ENCODE assay signal across 9 mouse cellular contexts in the genomic region with DNA sequence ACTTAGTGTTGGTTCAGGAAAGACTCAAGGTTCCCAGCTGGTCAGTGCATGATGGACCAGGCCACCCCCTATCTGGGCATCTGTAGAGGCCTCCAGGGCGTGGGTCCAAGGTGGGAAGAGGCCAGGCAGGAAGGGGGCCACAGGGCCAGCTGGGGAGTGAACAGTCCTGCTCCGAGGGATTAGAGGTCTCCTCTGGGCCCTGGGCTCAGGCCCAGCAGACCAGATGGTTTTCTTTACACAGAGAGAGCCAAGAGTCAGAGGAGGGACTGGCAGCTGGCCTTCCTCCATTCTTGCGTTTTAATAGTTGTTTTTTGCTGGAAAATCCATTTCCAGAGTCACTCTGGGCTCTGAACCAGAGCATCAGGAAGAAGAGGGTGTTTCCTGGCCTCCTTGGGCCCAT. TPM values are rescaled to one million over a fixed set of nuclear protein-coding genes. Genes with fewer than 3 reads are reported as not detected.
A peak's percentile ranks its signal among the peaks of the same experiment; 100 is the strongest.
DNase-seq lines count a peak whose midpoint lies in the region; ATAC-seq lines count a peak whose summit lies in the region.
"Had no signal": no experiment of that assay in that cellular context is flagged by ENCODE, and none has a peak within 500 bp of the region (broad histone marks: within the 10 kb centered on the region; RNA-seq: fewer than 3 reads in every experiment).

No protein-coding gene starts in this region.

- WGBS in hindbrain, embryonic 14.5 days = 74% methylated on average over 3 of the region's 3 CpGs
- 91% methylated on average over 3 of the region's 3 CpGs for WGBS in hindbrain, embryonic 11.5 days
- WGBS in heart, embryonic 16.5 days = 65% methylated on average over 3 of the region's 3 CpGs
- 51% methylated on average over 3 of the region's 3 CpGs for WGBS in large intestine, adult 2 months
- 45% methylated on average over 3 of the region's 3 CpGs for WGBS in stomach, embryonic 14.5 days

- no peak overlapping the region for H3K4me2 ChIP-seq in hindbrain, embryonic 14.5 days (replicated peaks)
- no peak overlapping the region for H3K4me2 ChIP-seq in hindbrain, embryonic 11.5 days (replicated peaks; ENCODE audit: low read depth, low read length)
- no peak overlapping the region for H3K4me2 ChIP-seq in heart, embryonic 16.5 days (ENCODE audit: low read depth, low read length)
- no peak overlapping the region for H3K4me2 ChIP-seq in stomach, embryonic 14.5 days (replicated peaks; ENCODE audit: low read depth, low read length)

- no peaks in the 10 kb centered on the region for H3K9me3 ChIP-seq in hindbrain, embryonic 14.5 days (ENCODE audit: control insufficient read depth, low read length)
- H3K9me3 ChIP-seq in hindbrain, embryonic 11.5 days (ENCODE audit: control insufficient read depth, low read length) = no peaks in the 10 kb centered on the region
- no peaks in the 10 kb centered on the region for H3K9me3 ChIP-seq in heart, embryonic 16.5 days (replicated peaks; ENCODE audit: control insufficient read depth, low read length)
- no peaks in the 10 kb centered on the region for H3K9me3 ChIP-seq in stomach, embryonic 14.5 days (ENCODE audit: control insufficient read depth, low read depth, low read length)

- no peak overlapping the region for H3K27ac ChIP-seq in hindbrain, embryonic 14.5 days
- H3K27ac ChIP-seq in hindbrain, embryonic 11.5 days (ENCODE audit: low read depth, low read length) = no peak overlapping the region
- H3K27ac ChIP-seq in heart, embryonic 16.5 days (ENCODE audit: low read length) = peak overlapping the region; percentile 71
- peak overlapping the region; percentile 86 for H3K27ac ChIP-seq in stomach, embryonic 14.5 days (ENCODE audit: low read length)

- peaks cover 91% of the 10 kb centered on the region for H3K36me3 ChIP-seq in hindbrain, embryonic 14.5 days (replicated peaks; ENCODE audit: control insufficient read depth, insufficient read depth)
- peaks cover 27% of the 10 kb centered on the region for H3K36me3 ChIP-seq in hindbrain, embryonic 11.5 days (ENCODE audit: control insufficient read depth, insufficient read depth, low read length)
- H3K36me3 ChIP-seq in heart, embryonic 16.5 days (ENCODE audit: control insufficient read depth, insufficient read depth) = peaks cover 44% of the 10 kb centered on the region
- H3K36me3 ChIP-seq in stomach, embryonic 14.5 days (ENCODE audit: control insufficient read depth, insufficient read depth, low read length) = peaks cover 40% of the 10 kb centered on the region

- no peaks in the 10 kb centered on the region for H3K27me3 ChIP-seq in hindbrain, embryonic 14.5 days (ENCODE audit: control insufficient read depth, insufficient read depth, low read length)
- H3K27me3 ChIP-seq in hindbrain, embryonic 11.5 days (ENCODE audit: control insufficient read depth, insufficient read depth, low read length) = no peaks in the 10 kb centered on the region
- H3K27me3 ChIP-seq in heart, embryonic 16.5 days (ENCODE audit: control insufficient read depth, insufficient read depth, low read length) = no peaks in the 10 kb centered on the region
- H3K27me3 ChIP-seq in stomach, embryonic 14.5 days (ENCODE audit: control insufficient read depth, insufficient read depth, low read length) = no peaks in the 10 kb centered on the region

- DNase-seq in hindbrain, embryonic 14.5 days (ENCODE audit: low spot score) = peak; percentile 34
- DNase-seq in hindbrain, embryonic 11.5 days (ENCODE audit: low spot score) = no peak
- DNase-seq in cerebellum, postnatal 10 days = peak; percentile 92 to 96
- peak; percentile 14 for DNase-seq in large intestine, adult 2 months (ENCODE audit: low read depth, low spot score)
- peak; percentile 65 for DNase-seq in lung, postnatal 25 days (ENCODE audit: low spot score)
- no peak for DNase-seq in thymus, postnatal 25 days

- no peak overlapping the region for H3K4me3 ChIP-seq in hindbrain, embryonic 14.5 days (replicated peaks; ENCODE audit: low read length)
- no peak overlapping the region for H3K4me3 ChIP-seq in hindbrain, embryonic 11.5 days (ENCODE audit: low read depth, low read length)
- no peak overlapping the region for H3K4me3 ChIP-seq in heart, embryonic 16.5 days (ENCODE audit: low read length)
- no peak overlapping the region for H3K4me3 ChIP-seq in stomach, embryonic 14.5 days (ENCODE audit: low read depth, low read length)
- H3K4me3 ChIP-seq: erythroblast, embryonic 14.5 days had no signal

- ATAC-seq in hindbrain, embryonic 14.5 days (ENCODE audit: low FRiP score) = no peak
- no peak for ATAC-seq in hindbrain, embryonic 11.5 days (ENCODE audit: low FRiP score)
- ATAC-seq in heart, embryonic 16.5 days (replicated peaks; ENCODE audit: extremely low read depth, insufficient read depth, low FRiP score) = peak; percentile 76
- ATAC-seq in stomach, embryonic 14.5 days (ENCODE audit: insufficient number of reproducible peaks, insufficient read depth, low FRiP score, low read depth) = peak; percentile 74

- H3K9ac ChIP-seq in hindbrain, embryonic 14.5 days = no peak overlapping the region
- H3K9ac ChIP-seq in hindbrain, embryonic 11.5 days (ENCODE audit: low read depth, low read length) = no peak overlapping the region
- no peak overlapping the region for H3K9ac ChIP-seq in heart, embryonic 16.5 days (ENCODE audit: low read length)
- no peak overlapping the region for H3K9ac ChIP-seq in stomach, embryonic 14.5 days (replicated peaks; ENCODE audit: low read depth, low read length)

- no peaks in the 10 kb centered on the region for H3K4me1 ChIP-seq in hindbrain, embryonic 14.5 days (replicated peaks; ENCODE audit: control insufficient read depth, insufficient read depth, low read length)
- no peaks in the 10 kb centered on the region for H3K4me1 ChIP-seq in hindbrain, embryonic 11.5 days (replicated peaks; ENCODE audit: control insufficient read depth, insufficient read depth, low read length)
- H3K4me1 ChIP-seq in heart, embryonic 16.5 days (ENCODE audit: control insufficient read depth, insufficient read depth, low read length) = peaks cover under 1% of the 10 kb centered on the region
- H3K4me1 ChIP-seq in stomach, embryonic 14.5 days (ENCODE audit: control insufficient read depth, insufficient read depth, low read length) = peaks cover 17% of the 10 kb centered on the region; the same call in 1 of the 2 replicates

RNA-seq across cellular contexts. Expression of a gene that starts 27.4 kb away (rescaled TPM):
- 3.5 and 3.6 TPM in 2 replicates for polyA plus RNA-seq in hindbrain, embryonic 14.5 days (2014; fragmentation: Nextera tagmentation; extraction: Ambion mirVana)
- polyA plus RNA-seq in hindbrain, embryonic 11.5 days (2014; fragmentation: Nextera tagmentation; extraction: Ambion mirVana) = 3.4 and 4.5 TPM in 2 replicates
- polyA plus RNA-seq in heart, embryonic 16.5 days (2015; fragmentation: Nextera tagmentation; extraction: Ambion mirVana) = 67.2 and 71.5 TPM in 2 replicates
- polyA plus RNA-seq in large intestine, adult 2 months (2012; rRNA removed) = 53.9 and 56.0 TPM in 2 replicates
- 23.6 and 23.7 TPM in 2 replicates for polyA plus RNA-seq in stomach, embryonic 14.5 days (2014; fragmentation: Nextera tagmentation; extraction: Ambion mirVana)

RNA-seq across cellular contexts. Expression of a gene that starts 29.1 kb away (rescaled TPM):
- polyA plus RNA-seq in hindbrain, embryonic 14.5 days (2014; fragmentation: Nextera tagmentation; extraction: Ambion mirVana) = 498 and 540 TPM in 2 replicates
- 456 and 518 TPM in 2 replicates for polyA plus RNA-seq in hindbrain, embryonic 11.5 days (2014; fragmentation: Nextera tagmentation; extraction: Ambion mirVana)
- 228 and 234 TPM in 2 replicates for polyA plus RNA-seq in heart, embryonic 16.5 days (2015; fragmentation: Nextera tagmentation; extraction: Ambion mirVana)
- polyA plus RNA-seq in large intestine, adult 2 months (2012; rRNA removed) = 276 and 349 TPM in 2 replicates
- polyA plus RNA-seq in stomach, embryonic 14.5 days (2014; fragmentation: Nextera tagmentation; extraction: Ambion mirVana) = 323 and 344 TPM in 2 replicates

Comparison
In these comparisons a context has a peak if more than half of its experiments do, and no peak if none do; other contexts are left out.
1. DNase-seq: peak in hindbrain, embryonic 14.5 days (single experiment), cerebellum, postnatal 10 days (2 of 2), large intestine, adult 2 months (single experiment) and lung, postnatal 25 days (single experiment); none in hindbrain, embryonic 11.5 days (single experiment) and thymus, postnatal 25 days (single experiment).
2. ATAC-seq: peak in heart, embryonic 16.5 days (single experiment) and stomach, embryonic 14.5 days (single experiment); none in hindbrain, embryonic 14.5 days (single experiment) and hindbrain, embryonic 11.5 days (single experiment).
3. H3K27ac ChIP-seq: peak in heart, embryonic 16.5 days (single experiment) and stomach, embryonic 14.5 days (single experiment); none in hindbrain, embryonic 14.5 days (single experiment) and hindbrain, embryonic 11.5 days (single experiment).